Mouse (Mus musculus): ENCODE data around the gene Tmem119. TPM values are rescaled to one million over a fixed set of nuclear protein-coding genes. Genes with fewer than 3 reads are reported as not detected.

Tmem119 gene
- polyA plus RNA-seq (2014; fragmentation: Illumina TruSeq; extraction: RNeasy Lipid Tissue Mini Kit (QIAGEN cat#74804); ENCODE audit: insufficient read depth, low read depth, low replicate concordance) = 40.7 TPM

DNA sequence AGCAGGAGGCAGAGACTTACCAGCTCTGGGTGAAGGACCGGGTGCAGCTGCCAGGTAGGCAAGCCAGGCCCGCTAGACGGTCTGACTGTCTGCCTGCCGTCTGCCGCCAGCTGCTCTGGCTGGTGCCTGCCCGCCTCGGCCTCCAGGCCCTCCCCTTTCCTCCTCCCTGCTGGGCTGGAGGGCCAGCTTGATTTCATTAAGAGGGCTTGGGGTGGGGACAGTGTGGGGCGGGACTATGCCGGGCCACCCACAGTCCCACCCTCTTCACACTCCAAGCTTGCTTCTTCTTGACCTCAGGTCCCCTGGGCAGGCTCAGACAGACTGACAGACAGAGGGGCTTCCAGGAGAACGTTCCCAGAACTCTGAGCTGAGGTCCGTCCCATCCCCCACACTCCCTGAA lies at the start of gene Tmem119:
TSS of gene Tmem119 (minus strand) at position 237 of the 400 bp plus-strand sequence.

DNA sequence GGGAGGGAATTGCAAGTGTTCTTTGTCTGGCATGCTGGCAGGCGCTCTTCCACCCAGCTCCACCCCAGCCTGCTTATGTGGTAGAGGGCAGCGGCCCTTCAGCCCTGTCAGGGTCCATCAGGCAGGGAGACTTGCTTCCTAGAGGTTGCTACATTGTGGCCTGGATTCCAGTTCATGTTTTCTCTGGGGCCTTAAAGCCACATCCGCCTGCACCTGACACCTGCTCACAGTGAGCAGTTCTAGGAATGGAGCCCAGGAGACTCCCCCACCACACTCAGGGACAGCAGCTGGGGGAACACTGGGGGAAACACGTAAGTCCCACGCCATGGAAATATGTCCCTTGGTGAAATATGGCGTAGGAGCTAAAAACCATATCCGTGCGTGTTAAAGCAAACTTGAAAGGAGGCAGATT lies 32.2 kb upstream of the Tmem119 start, which contains the start of gene Selplg:
TSS of gene Selplg (minus strand) at position 155 of the 412 bp plus-strand sequence.

DNA sequence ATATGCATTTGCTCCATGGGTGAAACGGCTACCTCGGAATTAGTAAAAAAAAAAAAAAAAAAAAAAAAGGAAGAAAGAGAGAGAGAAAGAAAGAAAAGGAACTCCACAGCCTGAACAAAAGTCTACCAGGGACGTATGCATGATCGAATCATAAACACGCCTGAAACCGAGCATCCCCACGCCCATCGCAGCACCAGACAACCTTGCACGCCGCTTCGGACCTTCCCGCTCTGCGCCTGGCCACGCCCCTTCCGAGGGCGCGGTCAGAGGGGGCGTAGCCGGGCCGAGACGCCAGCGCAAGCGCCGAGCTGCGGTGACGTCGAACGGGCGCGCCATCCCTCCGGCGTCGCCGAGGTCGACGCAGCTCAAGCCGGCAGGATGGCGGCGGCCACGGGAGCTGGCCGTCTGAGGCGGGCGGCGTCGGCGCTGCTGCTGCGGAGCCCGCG lies 27.8 kb downstream of the Tmem119 start, which contains the start of the genes Sart3 and Iscu:
TSS of gene Sart3 (minus strand) at position 61 of the 446 bp plus-strand sequence.
TSS of gene Iscu (plus strand) at position 299 of the 446 bp plus-strand sequence.

Other genes starting within 250 kb of the Tmem119 start
- 32.1 TPM for gene Cmklr1, start 150.1 kb downstream of the Tmem119 start, polyA plus RNA-seq (2014; fragmentation: Illumina TruSeq; extraction: RNeasy Lipid Tissue Mini Kit (QIAGEN cat#74804); ENCODE audit: insufficient read depth, low read depth, low replicate concordance)
- gene 1700069L16Rik, start 75.7 kb downstream of the Tmem119 start, polyA plus RNA-seq (2014; fragmentation: Illumina TruSeq; extraction: RNeasy Lipid Tissue Mini Kit (QIAGEN cat#74804); ENCODE audit: insufficient read depth, low read depth, low replicate concordance) = not detected
- 4.8 TPM for gene Ficd, start 64.7 kb downstream of the Tmem119 start, polyA plus RNA-seq (2014; fragmentation: Illumina TruSeq; extraction: RNeasy Lipid Tissue Mini Kit (QIAGEN cat#74804); ENCODE audit: insufficient read depth, low read depth, low replicate concordance)
- 10.8 TPM for gene Sart3, start 28.0 kb downstream of the Tmem119 start, polyA plus RNA-seq (2014; fragmentation: Illumina TruSeq; extraction: RNeasy Lipid Tissue Mini Kit (QIAGEN cat#74804); ENCODE audit: insufficient read depth, low read depth, low replicate concordance)
- 173 TPM for gene Iscu, start 27.8 kb downstream of the Tmem119 start, polyA plus RNA-seq (2014; fragmentation: Illumina TruSeq; extraction: RNeasy Lipid Tissue Mini Kit (QIAGEN cat#74804); ENCODE audit: insufficient read depth, low read depth, low replicate concordance)
- 45.9 TPM for gene Selplg, start 32.1 kb upstream of the Tmem119 start, polyA plus RNA-seq (2014; fragmentation: Illumina TruSeq; extraction: RNeasy Lipid Tissue Mini Kit (QIAGEN cat#74804); ENCODE audit: insufficient read depth, low read depth, low replicate concordance)
- 45.5 TPM for gene Coro1c, start 108.2 kb upstream of the Tmem119 start, polyA plus RNA-seq (2014; fragmentation: Illumina TruSeq; extraction: RNeasy Lipid Tissue Mini Kit (QIAGEN cat#74804); ENCODE audit: insufficient read depth, low read depth, low replicate concordance)
- 6.3 TPM for gene Ssh1, start 193.4 kb upstream of the Tmem119 start, polyA plus RNA-seq (2014; fragmentation: Illumina TruSeq; extraction: RNeasy Lipid Tissue Mini Kit (QIAGEN cat#74804); ENCODE audit: insufficient read depth, low read depth, low replicate concordance)
- gene Dao, start 203.2 kb upstream of the Tmem119 start, polyA plus RNA-seq (2014; fragmentation: Illumina TruSeq; extraction: RNeasy Lipid Tissue Mini Kit (QIAGEN cat#74804); ENCODE audit: insufficient read depth, low read depth, low replicate concordance) = not detected